Comparison of ENCODE assay signal across 26 mouse cellular contexts in genomic region chr11:64597305-64597704, GRCm38 (mm10).
"Had no signal": no experiment of that assay in that cellular context is flagged by ENCODE, and none has a peak within 500 bp of the region (broad histone marks: within the 10 kb centered on the region; RNA-seq: fewer than 3 reads in every experiment).

No protein-coding gene starts in this region.

- H3K4me1 ChIP-seq: limb, embryonic 10.5 days; liver, embryonic 13.5 days; liver, embryonic 15.5 days had no signal

- H3K9me3 ChIP-seq: heart, embryonic 15.5 days; kidney, embryonic 15.5 days; limb, embryonic 10.5 days; liver, embryonic 13.5 days; liver, embryonic 15.5 days had no signal

- H3K9ac ChIP-seq: heart, embryonic 13.5 days; heart, embryonic 15.5 days; hindbrain, embryonic 13.5 days; kidney, embryonic 15.5 days; limb, embryonic 12.5 days; liver, embryonic 13.5 days; liver, embryonic 15.5 days had no signal

- ATAC-seq: intestine, embryonic 16.5 days had no signal

- H3K4me3 ChIP-seq: heart, adult 2 months; heart, embryonic 13.5 days; heart, embryonic 15.5 days; hindbrain, embryonic 13.5 days; kidney, embryonic 15.5 days; limb, embryonic 10.5 days; limb, embryonic 12.5 days; liver, embryonic 13.5 days; liver, embryonic 15.5 days had no signal

- H3K27me3 ChIP-seq: liver, embryonic 13.5 days; liver, embryonic 15.5 days had no signal

- H3K27ac ChIP-seq: heart, adult 2 months; heart, embryonic 13.5 days; heart, embryonic 15.5 days; hindbrain, embryonic 13.5 days; kidney, embryonic 15.5 days; kidney, postnatal 0 days; limb, embryonic 10.5 days; limb, embryonic 12.5 days; liver, embryonic 13.5 days; liver, embryonic 15.5 days had no signal

- H3K4me2 ChIP-seq: heart, embryonic 11.5 days; heart, embryonic 13.5 days; heart, embryonic 15.5 days; hindbrain, embryonic 13.5 days; kidney, embryonic 15.5 days; limb, embryonic 12.5 days; liver, embryonic 11.5 days; liver, embryonic 13.5 days; liver, embryonic 15.5 days had no signal

- DNase-seq: gastrocnemius, postnatal 14 days; gastrocnemius, postnatal 36 days; heart, adult 11 months; heart, adult 2 months; heart, postnatal 14 days; heart, postnatal 36 days; kidney, adult 11 months; kidney, adult 2 months; kidney, adult 9 months; kidney, postnatal 14 days; kidney, postnatal 36 days; layer of hippocampus, adult 9-11 months; layer of hippocampus, postnatal 36 days; liver; liver, embryonic 13.5 days had no signal

- H3K36me3 ChIP-seq: heart, embryonic 13.5 days; heart, embryonic 15.5 days; hindbrain, embryonic 13.5 days; kidney, embryonic 15.5 days; limb, embryonic 10.5 days; limb, embryonic 12.5 days; liver, embryonic 13.5 days; liver, embryonic 15.5 days had no signal
